Comparison of ENCODE assay signal across 8 mouse cellular contexts in genomic region chr7:126760956-126761355, GRCm38 (mm10). TPM values are rescaled to one million over a fixed set of nuclear protein-coding genes. Genes with fewer than 3 reads are reported as not detected.
DNase-seq lines count a peak whose midpoint lies in the region; ATAC-seq and TF ChIP-seq lines count a peak whose summit lies in the region.

No protein-coding gene starts in this region.

- WGBS in kidney, embryonic 15.5 days, result 72% methylated on average over 4 of the region's 4 CpGs
- 67% methylated on average over 4 of the region's 4 CpGs for WGBS in hindbrain, embryonic 13.5 days
- 78% methylated on average over 4 of the region's 4 CpGs for WGBS in midbrain, embryonic 15.5 days

- TF ChIP-seq POLR2A in cortical plate, adult 2 months (IDR thresholded peaks at IDR 0.05; ENCODE audit: extremely low read depth, insufficient read depth, low read length), result 0 out of 2 replicates have a peak, but pooled peaks have one; percentile 17

- intact Hi-C loops in gastrocnemius, postnatal 36 days (cut with DNase I), result no loop called here

- no peak for DNase-seq in kidney, adult 8-10 months
- DNase-seq in layer of hippocampus, postnatal 36 days, result no peak
- DNase-seq in gastrocnemius, postnatal 36 days, result no peak

- peaks cover 42% of the 10 kb centered on the region for H3K36me3 ChIP-seq in kidney, embryonic 15.5 days
- H3K36me3 ChIP-seq in hindbrain, embryonic 13.5 days, result peaks cover 33% of the 10 kb centered on the region
- peaks cover 16% of the 10 kb centered on the region for H3K36me3 ChIP-seq in midbrain, embryonic 15.5 days (replicated peaks)

- H3K9ac ChIP-seq in kidney, embryonic 15.5 days, result peak overlapping the region; percentile 94
- peak overlapping the region; percentile 91 for H3K9ac ChIP-seq in hindbrain, embryonic 13.5 days
- H3K9ac ChIP-seq in midbrain, embryonic 15.5 days, result peak overlapping the region; percentile 80; the same call in 1 of the 2 replicates

- H3K4me3 ChIP-seq in kidney, embryonic 15.5 days (replicated peaks), result peak overlapping the region; percentile 89
- H3K4me3 ChIP-seq in cortical plate, adult 2 months (ENCODE audit: insufficient read depth, low read length), result peak overlapping the region; percentile 71; the same call in 1 of the 2 replicates
- peak overlapping the region; percentile 77 for H3K4me3 ChIP-seq in hindbrain, embryonic 13.5 days
- H3K4me3 ChIP-seq in midbrain, embryonic 15.5 days, result peak overlapping the region; percentile 77

- H3K9me3 ChIP-seq in kidney, embryonic 15.5 days (replicated peaks), result no peaks in the 10 kb centered on the region
- H3K9me3 ChIP-seq in hindbrain, embryonic 13.5 days, result no peaks in the 10 kb centered on the region
- H3K9me3 ChIP-seq in midbrain, embryonic 15.5 days, result no peaks in the 10 kb centered on the region

- peaks cover 34% of the 10 kb centered on the region for H3K4me1 ChIP-seq in kidney, embryonic 15.5 days
- H3K4me1 ChIP-seq in cortical plate, adult 2 months (ENCODE audit: control insufficient read depth, insufficient read depth, low read length), result peaks cover 12% of the 10 kb centered on the region
- H3K4me1 ChIP-seq in hindbrain, embryonic 13.5 days (replicated peaks), result peaks cover 40% of the 10 kb centered on the region
- H3K4me1 ChIP-seq in midbrain, embryonic 15.5 days, result peaks cover 31% of the 10 kb centered on the region

- no peak for TF ChIP-seq CTCF in cortical plate, adult 2 months (IDR thresholded peaks at IDR 0.05; ENCODE audit: extremely low read depth, insufficient read depth, low read length)

- H3K4me2 ChIP-seq in kidney, embryonic 15.5 days, result peak overlapping the region; percentile 90
- peak overlapping the region; percentile 93 for H3K4me2 ChIP-seq in hindbrain, embryonic 13.5 days
- peak overlapping the region; percentile 78 for H3K4me2 ChIP-seq in midbrain, embryonic 15.5 days

- H3K27me3 ChIP-seq in kidney, embryonic 15.5 days, result no peaks in the 10 kb centered on the region
- H3K27me3 ChIP-seq in hindbrain, embryonic 13.5 days, result no peaks in the 10 kb centered on the region
- no peaks in the 10 kb centered on the region for H3K27me3 ChIP-seq in midbrain, embryonic 15.5 days (replicated peaks)

- no peak for ATAC-seq in kidney, embryonic 15.5 days (replicated peaks; ENCODE audit: low FRiP score)
- no peak for ATAC-seq in hindbrain, embryonic 13.5 days (ENCODE audit: low FRiP score)
- ATAC-seq in midbrain, embryonic 15.5 days (replicated peaks), result no peak
- ATAC-seq in megakaryocyte progenitor cell, adult 5-6 weeks (replicated peaks; ENCODE audit: poor library complexity), result no peak

- H3K27ac ChIP-seq in kidney, embryonic 15.5 days, result peak overlapping the region; percentile 96
- peak overlapping the region; percentile 89 for H3K27ac ChIP-seq in cortical plate, adult 2 months (ENCODE audit: insufficient read depth, low read length)
- H3K27ac ChIP-seq in hindbrain, embryonic 13.5 days, result peak overlapping the region; percentile 92
- peak overlapping the region; percentile 86 for H3K27ac ChIP-seq in midbrain, embryonic 15.5 days

RNA-seq across cellular contexts. Expression of gene Mapk3, which starts 1.6 kb away (rescaled TPM):
- polyA plus RNA-seq in kidney, embryonic 15.5 days (2015; fragmentation: Nextera tagmentation; extraction: Ambion mirVana), result 63.8 and 73.2 TPM in 2 replicates
- 246 and 283 TPM in 2 replicates for polyA plus RNA-seq in cortical plate, adult 2 months (2012; rRNA removed)
- polyA plus RNA-seq in hindbrain, embryonic 13.5 days (2015; fragmentation: Nextera tagmentation; extraction: Ambion mirVana), result 94.2 and 95.8 TPM in 2 replicates
- 110 and 111 TPM in 2 replicates for polyA plus RNA-seq in midbrain, embryonic 15.5 days (2015; fragmentation: Nextera tagmentation; extraction: Ambion mirVana)
- 86.5 and 106 TPM in 2 replicates for total RNA-seq in megakaryocyte progenitor cell, adult 5-6 weeks (2015)
- 36.0 and 41.3 TPM in 2 replicates for total RNA-seq in megakaryocyte progenitor cell, adult 5-6 weeks (2017)
- total RNA-seq in layer of hippocampus, postnatal 36 days (2021), result 100 to 1,000 TPM; 144 to 146 TPM
- 10 to 100 TPM; 15.7 to 21.9 TPM for total RNA-seq in gastrocnemius, postnatal 36 days (2021)

RNA-seq across cellular contexts. Expression of gene Gdpd3, which starts 5.2 kb away (rescaled TPM):
- 1.8 and 1.9 TPM in 2 replicates for polyA plus RNA-seq in kidney, embryonic 15.5 days (2015; fragmentation: Nextera tagmentation; extraction: Ambion mirVana)
- polyA plus RNA-seq in cortical plate, adult 2 months (2012; rRNA removed), result 2.5 and 3.1 TPM in 2 replicates
- polyA plus RNA-seq in hindbrain, embryonic 13.5 days (2015; fragmentation: Nextera tagmentation; extraction: Ambion mirVana), result 2.0 and 2.3 TPM in 2 replicates
- 2.2 and 2.3 TPM in 2 replicates for polyA plus RNA-seq in midbrain, embryonic 15.5 days (2015; fragmentation: Nextera tagmentation; extraction: Ambion mirVana)
- 8.4 and 13.3 TPM in 2 replicates for total RNA-seq in megakaryocyte progenitor cell, adult 5-6 weeks (2015)
- 7.1 and 7.7 TPM in 2 replicates for total RNA-seq in megakaryocyte progenitor cell, adult 5-6 weeks (2017)
- 1 to 10 TPM; 2.5 to 5.1 TPM for total RNA-seq in layer of hippocampus, postnatal 36 days (2021)
- total RNA-seq in gastrocnemius, postnatal 36 days (2021), result 1 to 10 TPM in 1 of 2 experiments, under 1 TPM in 1; 0.99 to 1.8 TPM

RNA-seq across cellular contexts. Expression of gene Ypel3, which starts 15.8 kb away (rescaled TPM):
- polyA plus RNA-seq in kidney, embryonic 15.5 days (2015; fragmentation: Nextera tagmentation; extraction: Ambion mirVana), result 81.5 and 82.2 TPM in 2 replicates
- 539 and 545 TPM in 2 replicates for polyA plus RNA-seq in cortical plate, adult 2 months (2012; rRNA removed)
- polyA plus RNA-seq in hindbrain, embryonic 13.5 days (2015; fragmentation: Nextera tagmentation; extraction: Ambion mirVana), result 173 and 179 TPM in 2 replicates
- polyA plus RNA-seq in midbrain, embryonic 15.5 days (2015; fragmentation: Nextera tagmentation; extraction: Ambion mirVana), result 201 and 224 TPM in 2 replicates
- total RNA-seq in megakaryocyte progenitor cell, adult 5-6 weeks (2015), result 25.4 and 32.4 TPM in 2 replicates
- total RNA-seq in megakaryocyte progenitor cell, adult 5-6 weeks (2017), result 11.8 and 15.1 TPM in 2 replicates
- 100 to 1,000 TPM; 278 to 291 TPM for total RNA-seq in layer of hippocampus, postnatal 36 days (2021)
- 10 to 100 TPM; 77.7 to 97.4 TPM for total RNA-seq in gastrocnemius, postnatal 36 days (2021)

RNA-seq across cellular contexts. Expression of gene Tbx6, which starts 20.3 kb away (rescaled TPM):
- polyA plus RNA-seq in kidney, embryonic 15.5 days (2015; fragmentation: Nextera tagmentation; extraction: Ambion mirVana), result 0.37 and 0.51 TPM in 2 replicates
- 1.4 and 1.6 TPM in 2 replicates for polyA plus RNA-seq in cortical plate, adult 2 months (2012; rRNA removed)
- polyA plus RNA-seq in hindbrain, embryonic 13.5 days (2015; fragmentation: Nextera tagmentation; extraction: Ambion mirVana), result 0.32 and 0.84 TPM in 2 replicates
- 0.37 and 0.57 TPM in 2 replicates for polyA plus RNA-seq in midbrain, embryonic 15.5 days (2015; fragmentation: Nextera tagmentation; extraction: Ambion mirVana)
- total RNA-seq in megakaryocyte progenitor cell, adult 5-6 weeks (2015), result 0.34 and 0.42 TPM in 2 replicates
- total RNA-seq in megakaryocyte progenitor cell, adult 5-6 weeks (2017), result 0.14 TPM in 1 of 2 replicates, not detected in the other
- 1 to 10 TPM in 1 of 2 experiments, under 1 TPM in 1; 0.75 to 1.1 TPM for total RNA-seq in layer of hippocampus, postnatal 36 days (2021)
- total RNA-seq in gastrocnemius, postnatal 36 days (2021), result under 1 TPM; 0.28 to 0.30 TPM

RNA-seq across cellular contexts. Expression of gene Ppp4c, which starts 31.3 kb away (rescaled TPM):
- 257 and 272 TPM in 2 replicates for polyA plus RNA-seq in kidney, embryonic 15.5 days (2015; fragmentation: Nextera tagmentation; extraction: Ambion mirVana)
- 75.4 and 77.7 TPM in 2 replicates for polyA plus RNA-seq in cortical plate, adult 2 months (2012; rRNA removed)
- 196 and 214 TPM in 2 replicates for polyA plus RNA-seq in hindbrain, embryonic 13.5 days (2015; fragmentation: Nextera tagmentation; extraction: Ambion mirVana)
- 191 and 192 TPM in 2 replicates for polyA plus RNA-seq in midbrain, embryonic 15.5 days (2015; fragmentation: Nextera tagmentation; extraction: Ambion mirVana)
- total RNA-seq in megakaryocyte progenitor cell, adult 5-6 weeks (2015), result 209 and 216 TPM in 2 replicates
- total RNA-seq in megakaryocyte progenitor cell, adult 5-6 weeks (2017), result 113 and 131 TPM in 2 replicates
- total RNA-seq in layer of hippocampus, postnatal 36 days (2021), result 10 to 100 TPM; 54.3 to 59.5 TPM
- 10 to 100 TPM; 21.6 to 22.4 TPM for total RNA-seq in gastrocnemius, postnatal 36 days (2021)
